Mouse (Mus musculus): ENCODE results near the gene Gm8180. TPM values are rescaled to one million over a fixed set of nuclear protein-coding genes. Genes with fewer than 3 reads are reported as not detected.
"Not testable (repeated sequence)": the region's sequence is repeated elsewhere in the genome, so short reads cannot be mapped to it uniquely, and the experiment has no call there.

Gene Gm8180
- polyA plus RNA-seq, 1 experiment from 2014 or later = not detected

GRCm38 (mm10) chr14:43747566-43747965, 37.0 kb downstream of the Gm8180 start, which contains the start of gene Gm6526:
Gene Gm6526, plus strand, starts transcription at chr14:43747866.
- 82% methylated on average over 4 of the region's 4 CpGs for WGBS
- H3K4me2 ChIP-seq (replicated peaks; ENCODE audit: low read depth, low read length); ATAC-seq (ENCODE audit: low FRiP score, low TSS enrichment); H3K4me1 ChIP-seq (ENCODE audit: insufficient read depth, low read length); H3K36me3 ChIP-seq (ENCODE audit: insufficient read depth, low read length); H3K27ac ChIP-seq (ENCODE audit: low read length); H3K27me3 ChIP-seq (ENCODE audit: insufficient read depth, low read length); H3K4me3 ChIP-seq (ENCODE audit: low read length); H3K9ac ChIP-seq (replicated peaks; ENCODE audit: low read length); H3K9me3 ChIP-seq (ENCODE audit: low read length): not testable (repeated sequence)

Other genes starting within 250 kb of the Gm8180 start
- gene Gm5799, start 241.2 kb downstream of the Gm8180 start, polyA plus RNA-seq (2015; fragmentation: Nextera tagmentation; extraction: Ambion mirVana) = not detected in 2 replicates
- not detected in 2 replicates for gene Gm17654, start 205.6 kb downstream of the Gm8180 start, polyA plus RNA-seq (2015; fragmentation: Nextera tagmentation; extraction: Ambion mirVana)
- gene Gm10375, start 176.7 kb downstream of the Gm8180 start, polyA plus RNA-seq (2015; fragmentation: Nextera tagmentation; extraction: Ambion mirVana) = not detected in 2 replicates
- not detected in 2 replicates for gene Gm8165, start 107.5 kb downstream of the Gm8180 start, polyA plus RNA-seq (2015; fragmentation: Nextera tagmentation; extraction: Ambion mirVana)
- 0.92 and 0.96 TPM in 2 replicates for gene Gm7324, start 86.9 kb downstream of the Gm8180 start, polyA plus RNA-seq (2015; fragmentation: Nextera tagmentation; extraction: Ambion mirVana)
- not detected in 2 replicates for gene Gm16506, start 57.3 kb downstream of the Gm8180 start, polyA plus RNA-seq (2015; fragmentation: Nextera tagmentation; extraction: Ambion mirVana)
- gene Gm6526, start 36.9 kb downstream of the Gm8180 start, polyA plus RNA-seq (2015; fragmentation: Nextera tagmentation; extraction: Ambion mirVana) = not detected in 2 replicates
- not detected in 2 replicates for gene Ear1, start 90.8 kb upstream of the Gm8180 start, polyA plus RNA-seq (2015; fragmentation: Nextera tagmentation; extraction: Ambion mirVana)
- not detected in 2 replicates for gene Ear10, start 138.8 kb upstream of the Gm8180 start, polyA plus RNA-seq (2015; fragmentation: Nextera tagmentation; extraction: Ambion mirVana)
- gene Gm8113, start 140.6 kb upstream of the Gm8180 start, polyA plus RNA-seq (2015; fragmentation: Nextera tagmentation; extraction: Ambion mirVana) = 17.8 and 19.3 TPM in 2 replicates
- not detected in 2 replicates for gene Ang5, start 172.3 kb upstream of the Gm8180 start, polyA plus RNA-seq (2015; fragmentation: Nextera tagmentation; extraction: Ambion mirVana)
- gene Ang6, start 217.5 kb upstream of the Gm8180 start, polyA plus RNA-seq (2015; fragmentation: Nextera tagmentation; extraction: Ambion mirVana) = not detected in 2 replicates

Measured in kidney, embryonic 16.5 days (tissue).